Mouse (Mus musculus) liver, adult (tissue): ENCODE results near the gene Ap2s1.
A peak's percentile ranks its signal among the peaks of the same experiment; 100 is the strongest.

Experiments used
- GATA4 ChIP-seq: IDR thresholded peaks from 2 replicates; pipeline ENCODE4 v1.6.1; 2014; ENCODE audit warnings: mild to moderate bottlenecking, low read length; ENCODE audit not compliant: insufficient replicate concordance

Gene Ap2s1

GRCm38 (mm10) chr7:16746093-16746492 lies 7.9 kb downstream of the Ap2s1 start:
- TF ChIP-seq GATA4, result no peak

GRCm38 (mm10) chr7:16747656-16748055 lies 9.4 kb downstream of the Ap2s1 start:
- TF ChIP-seq GATA4, result no peak

GRCm38 (mm10) chr7:16752016-16752415 lies 13.8 kb downstream of the Ap2s1 start:
- no peak for TF ChIP-seq GATA4

- peak; percentile 41; the same call in 1 of the 2 replicates for TF ChIP-seq GATA4
These were observed 17.3 kb downstream of the Ap2s1 start for GRCm38 (mm10) chr7:16755362-16756017.

GRCm38 (mm10) chr7:16758872-16759574 lies 20.8 kb downstream of the Ap2s1 start:
- no peak for TF ChIP-seq GATA4

- TF ChIP-seq GATA4, result no peak
These were observed 22.1 kb downstream of the Ap2s1 start for GRCm38 (mm10) chr7:16760292-16760691.

- TF ChIP-seq GATA4, result no peak
These were observed 22.8 kb downstream of the Ap2s1 start for GRCm38 (mm10) chr7:16761005-16761481.

- no peak for TF ChIP-seq GATA4
These were observed 23.4 kb downstream of the Ap2s1 start for GRCm38 (mm10) chr7:16761630-16762029.

- no peak for TF ChIP-seq GATA4
These were observed 25.4 kb downstream of the Ap2s1 start for GRCm38 (mm10) chr7:16763463-16764218.

GRCm38 (mm10) chr7:16766443-16766842 lies 28.2 kb downstream of the Ap2s1 start:
- TF ChIP-seq GATA4, result no peak

- TF ChIP-seq GATA4, result no peak
These were observed 37.7 kb downstream of the Ap2s1 start for GRCm38 (mm10) chr7:16775888-16776287.

GRCm38 (mm10) chr7:16780076-16780475 lies 41.9 kb downstream of the Ap2s1 start:
- TF ChIP-seq GATA4, result no peak

GRCm38 (mm10) chr7:16780825-16781554 lies 42.8 kb downstream of the Ap2s1 start, which contains the start of gene Slc1a5:
Slc1a5 (plus strand) TSS chr7:16781340.
- no peak for TF ChIP-seq GATA4

- TF ChIP-seq GATA4, result no peak
These were observed 43.3 kb downstream of the Ap2s1 start for GRCm38 (mm10) chr7:16781555-16781815.

GRCm38 (mm10) chr7:16781816-16782554 lies 43.8 kb downstream of the Ap2s1 start:
- no peak for TF ChIP-seq GATA4

GRCm38 (mm10) chr7:16782555-16783125 lies 44.4 kb downstream of the Ap2s1 start:
- TF ChIP-seq GATA4, result no peak
